21 mouse cellular contexts compared by ENCODE assay signal in genomic region chr8:44027738-44028137, GRCm38 (mm10).
DNase-seq lines count a peak whose midpoint lies in the region; ATAC-seq and TF ChIP-seq lines count a peak whose summit lies in the region.
"Had no signal": no experiment of that assay in that cellular context is flagged by ENCODE, and none has a peak within 500 bp of the region (broad histone marks: within the 10 kb centered on the region; RNA-seq: fewer than 3 reads in every experiment).

No protein-coding gene starts in this region.

- no peak for TF ChIP-seq POLR2A in kidney, adult 2 months (IDR thresholded peaks at IDR 0.05; ENCODE audit: low read depth, low read length)

- H3K27ac ChIP-seq in kidney, adult 2 months (ENCODE audit: insufficient read depth, low read depth, low read length) = no peak overlapping the region
- peak overlapping the region; percentile 46; the same call in 1 of the 2 replicates for H3K27ac ChIP-seq in kidney, embryonic 15.5 days
- H3K27ac ChIP-seq in forebrain, embryonic 11.5 days (ENCODE audit: low read depth, low read length) = no peak overlapping the region
- H3K27ac ChIP-seq: embryonic facial prominence, embryonic 10.5 days; heart, adult 2 months; heart, embryonic 15.5 days; hindbrain, embryonic 13.5 days; hindbrain, postnatal 0 days had no signal

- H3K9ac ChIP-seq in kidney, embryonic 15.5 days = no peak overlapping the region
- no peak overlapping the region for H3K9ac ChIP-seq in forebrain, embryonic 11.5 days (ENCODE audit: low read length)
- H3K9ac ChIP-seq: heart, embryonic 15.5 days; hindbrain, embryonic 13.5 days had no signal

- TF ChIP-seq CTCF in kidney, adult 2 months (conservative IDR thresholded peaks at IDR 0.05; ENCODE audit: insufficient read depth, insufficient read length, low read depth, low read length) = no peak

- ATAC-seq in kidney, embryonic 15.5 days (replicated peaks; ENCODE audit: low FRiP score) = peak; percentile 87
- no peak for ATAC-seq in forebrain, embryonic 11.5 days (replicated peaks; ENCODE audit: low FRiP score)
- ATAC-seq: activated CD4-positive, CD25-positive, alpha-beta regulatory T cell, adult 4 months; forebrain, embryonic 14.5 days; hindbrain, postnatal 0 days had no signal

- peaks cover 3% of the 10 kb centered on the region; the same call in 1 of the 2 replicates for H3K4me1 ChIP-seq in kidney, adult 2 months (ENCODE audit: control insufficient read depth, insufficient read depth, low read length)
- H3K4me1 ChIP-seq in kidney, embryonic 15.5 days = 0 out of 2 replicates have a peak, but pooled peaks cover 3% of the 10 kb centered on the region
- no peaks in the 10 kb centered on the region for H3K4me1 ChIP-seq in forebrain, embryonic 11.5 days (replicated peaks; ENCODE audit: control insufficient read depth, insufficient read depth, low read length)
- H3K4me1 ChIP-seq: embryonic facial prominence, embryonic 10.5 days; heart, embryonic 15.5 days; hindbrain, embryonic 13.5 days had no signal

- peak; percentile 89 for DNase-seq in kidney, adult 2 months
- peak; percentile 62 for DNase-seq in kidney, postnatal 14 days
- DNase-seq in T-cell, adult 2 months (ENCODE audit: low spot score) = no peak
- DNase-seq in frontal cortex, postnatal 14 days (ENCODE audit: low spot score in 2 of 2) = no peak
- no peak for DNase-seq in lung, postnatal 36 days
- DNase-seq in forebrain, embryonic 11.5 days (ENCODE audit: low spot score) = no peak
- DNase-seq: adrenal gland, postnatal 25 days; cerebellum, adult 18-20 months; cerebellum, adult 9-11 months; cerebellum, postnatal 36 days; gastrocnemius, postnatal 10 days; heart, adult 2 months; heart, postnatal 14 days had no signal

- H3K36me3 ChIP-seq in kidney, adult 2 months (ENCODE audit: control insufficient read depth, insufficient read depth, low read length) = no peaks in the 10 kb centered on the region
- no peaks in the 10 kb centered on the region for H3K36me3 ChIP-seq in kidney, embryonic 15.5 days
- H3K36me3 ChIP-seq in forebrain, embryonic 11.5 days (ENCODE audit: control insufficient read depth, insufficient read depth, low read length) = no peaks in the 10 kb centered on the region
- H3K36me3 ChIP-seq: embryonic facial prominence, embryonic 10.5 days; heart, embryonic 15.5 days; hindbrain, embryonic 13.5 days had no signal

- no peaks in the 10 kb centered on the region for H3K9me3 ChIP-seq in kidney, embryonic 15.5 days (replicated peaks)
- no peaks in the 10 kb centered on the region for H3K9me3 ChIP-seq in forebrain, embryonic 11.5 days (ENCODE audit: control insufficient read depth, low read length)
- H3K9me3 ChIP-seq: embryonic facial prominence, embryonic 10.5 days; heart, embryonic 15.5 days; hindbrain, embryonic 13.5 days had no signal

- no peaks in the 10 kb centered on the region for H3K27me3 ChIP-seq in kidney, adult 2 months (replicated peaks; ENCODE audit: control insufficient read depth, insufficient read depth, low read length)
- no peaks in the 10 kb centered on the region for H3K27me3 ChIP-seq in kidney, embryonic 15.5 days
- H3K27me3 ChIP-seq in forebrain, embryonic 11.5 days (ENCODE audit: control insufficient read depth, insufficient read depth, low read length) = no peaks in the 10 kb centered on the region
- H3K27me3 ChIP-seq: heart, embryonic 15.5 days; hindbrain, embryonic 13.5 days had no signal

- H3K4me3 ChIP-seq in kidney, adult 2 months (ENCODE audit: insufficient read depth, low read depth, low read length) = no peak overlapping the region
- no peak overlapping the region for H3K4me3 ChIP-seq in kidney, embryonic 15.5 days (replicated peaks)
- H3K4me3 ChIP-seq in forebrain, embryonic 11.5 days (ENCODE audit: low read depth, low read length) = no peak overlapping the region
- H3K4me3 ChIP-seq: embryonic facial prominence, embryonic 10.5 days; heart, adult 2 months; heart, embryonic 15.5 days; hindbrain, embryonic 13.5 days had no signal

- H3K4me2 ChIP-seq in kidney, embryonic 15.5 days = no peak overlapping the region
- H3K4me2 ChIP-seq in forebrain, embryonic 11.5 days (ENCODE audit: low read depth, low read length, severe bottlenecking) = no peak overlapping the region
- H3K4me2 ChIP-seq: heart, embryonic 11.5 days; heart, embryonic 15.5 days; hindbrain, embryonic 13.5 days had no signal

- 23% methylated on average over 4 of the region's 4 CpGs for WGBS in kidney, adult 2 months
- 23% methylated on average over 4 of the region's 4 CpGs for WGBS in kidney, embryonic 15.5 days
- 77% methylated on average over 4 of the region's 4 CpGs for WGBS in forebrain, embryonic 11.5 days

Comparison
In these comparisons a context has a peak if more than half of its experiments do, and no peak if none do; other contexts are left out.
1. DNase-seq: peak in kidney, adult 2 months (single experiment) and kidney, postnatal 14 days (single experiment); none in T-cell, adult 2 months (single experiment), frontal cortex, postnatal 14 days (0 of 2), lung, postnatal 36 days (single experiment) and forebrain, embryonic 11.5 days (single experiment).